Mouse (Mus musculus) embryo, embryonic 11.5 days (tissue): ENCODE data around the gene Rspo4.
A peak's percentile ranks its signal among the peaks of the same experiment; 100 is the strongest.

ENCODE experiments used
- DNase-seq: peaks from one replicate; pipeline ENCODE4 v3.0.0-alpha.2; 2012; ENCODE audit warnings: low read depth, low spot score

The Rspo4 gene

GRCm38 (mm10) chr2:151910919-151911500, 68.3 kb downstream of the Rspo4 start, which contains the start of gene Angpt4:
Gene Angpt4, plus strand, starts transcription at chr2:151911210.
- DNase-seq = no peak

- DNase-seq = no peak
Measured at GRCm38 (mm10) chr2:151911751-151912150, 69.0 kb downstream of the Rspo4 start.

GRCm38 (mm10) chr2:151914120-151914519, 71.4 kb downstream of the Rspo4 start:
- no peak for DNase-seq

DNA sequence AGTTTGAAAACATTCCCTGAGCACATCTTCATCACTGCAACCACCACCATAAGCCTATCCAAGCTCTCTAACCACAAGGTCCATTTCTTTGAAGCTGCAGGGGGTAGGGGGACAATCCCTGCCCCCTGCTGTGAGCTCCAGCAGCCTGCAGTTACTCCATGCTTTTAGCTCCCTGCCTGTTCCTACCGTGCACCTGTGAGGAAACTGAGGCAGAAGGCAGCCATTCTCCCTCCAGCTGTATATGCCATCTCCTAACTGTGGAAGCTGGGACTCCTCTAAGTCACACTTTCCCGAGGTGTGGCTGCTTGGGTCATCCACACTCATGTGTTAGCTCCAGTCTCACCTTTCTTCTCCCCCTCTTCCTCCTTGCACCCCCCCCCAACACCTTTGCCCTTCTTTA, 72.4 kb downstream of the Rspo4 start:
- DNase-seq = no peak

DNA sequence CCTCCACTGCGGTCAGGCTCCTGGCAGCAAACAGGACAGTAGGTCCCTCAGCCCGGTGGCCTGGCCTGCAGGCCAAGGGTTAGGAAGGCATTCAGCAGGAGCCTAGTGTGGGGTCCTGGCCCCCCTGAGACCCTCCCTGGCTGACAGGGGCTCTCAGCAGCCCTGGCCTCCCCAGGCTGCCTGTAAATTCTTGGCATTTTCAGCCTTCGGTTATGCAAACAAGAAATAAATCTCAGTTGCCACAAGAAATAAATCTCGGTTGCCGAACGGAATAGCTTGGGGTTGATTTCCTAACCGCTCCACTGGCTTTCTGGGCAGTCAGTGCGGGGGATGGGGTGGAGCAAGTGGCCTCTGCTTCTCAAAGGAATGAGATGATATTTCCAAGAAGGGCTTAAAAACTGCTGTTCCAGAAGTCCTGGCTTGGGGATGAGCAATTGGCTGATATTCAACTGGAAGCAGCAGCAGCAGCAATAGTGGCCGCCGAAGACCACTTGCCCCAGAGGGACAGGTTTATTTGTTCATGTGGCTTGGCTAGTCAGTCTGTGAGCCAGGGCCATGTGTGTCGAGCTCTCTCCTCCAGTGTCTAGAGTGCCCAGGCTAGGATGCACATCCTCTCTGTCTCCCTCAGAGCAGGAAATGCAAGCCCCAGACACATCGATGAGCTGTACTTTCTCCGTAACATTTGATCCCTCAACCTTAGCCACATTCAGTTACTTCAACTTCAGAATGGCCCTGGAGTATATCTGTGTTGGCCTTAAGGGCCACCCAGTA, 73.5 kb downstream of the Rspo4 start:
- peak; percentile 32 for DNase-seq

DNA sequence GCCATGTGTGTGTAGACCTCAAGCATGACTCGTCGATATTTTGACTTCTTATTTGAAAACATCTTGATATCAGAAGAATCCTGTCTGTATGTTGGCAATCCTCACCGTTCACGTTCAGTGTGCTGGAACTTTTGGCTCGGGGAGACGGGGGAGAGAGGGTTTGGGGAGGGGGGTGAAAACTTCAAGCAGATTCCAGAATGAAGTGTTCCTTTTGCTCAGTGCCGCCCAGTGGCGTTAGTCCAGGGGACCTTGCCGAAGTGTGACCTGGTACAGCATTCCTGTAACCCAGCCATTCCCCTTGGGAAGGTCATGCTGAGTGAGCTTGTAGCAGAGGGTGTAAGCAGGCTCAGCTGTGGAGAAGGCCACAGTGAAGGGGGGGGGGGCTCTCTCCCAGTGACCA, 76.4 kb downstream of the Rspo4 start:
- DNase-seq = no peak

- DNase-seq = no peak
Measured at GRCm38 (mm10) chr2:151921068-151921467, 78.3 kb downstream of the Rspo4 start.

DNA sequence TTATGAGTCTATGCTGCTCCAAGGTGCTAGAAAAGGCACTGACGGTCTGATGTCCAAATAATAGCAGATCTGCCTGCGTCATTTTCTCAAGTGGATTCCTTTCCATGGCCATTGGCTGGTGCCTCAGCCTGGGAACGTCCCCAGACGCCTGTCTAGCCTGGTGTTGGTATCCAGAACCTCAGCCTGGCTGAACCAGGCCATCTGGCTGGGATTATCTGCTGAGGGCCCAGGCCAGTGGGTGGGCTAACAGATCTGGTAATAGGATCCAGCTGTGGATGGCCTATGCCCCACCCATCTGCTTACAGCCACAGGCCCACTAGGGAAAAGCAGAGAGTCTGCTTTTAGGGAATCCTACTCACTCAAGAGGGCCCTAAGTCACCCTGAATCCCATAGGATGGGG, 78.9 kb downstream of the Rspo4 start:
- DNase-seq = peak; percentile 37
